Mouse (Mus musculus): ENCODE data around the gene Pgap2.
"Not testable (repeated sequence)": the region's sequence is repeated elsewhere in the genome, so short reads cannot be mapped to it uniquely, and the experiment has no call there.

Pgap2 gene

GRCm38 (mm10) chr7:102242917-102243316, 32.9 kb downstream of the Pgap2 start:
- DNase-seq: no peak

- peak; percentile 54 to 59 for DNase-seq
Observed at GRCm38 (mm10) chr7:102243870-102244269, 33.9 kb downstream of the Pgap2 start.

DNA sequence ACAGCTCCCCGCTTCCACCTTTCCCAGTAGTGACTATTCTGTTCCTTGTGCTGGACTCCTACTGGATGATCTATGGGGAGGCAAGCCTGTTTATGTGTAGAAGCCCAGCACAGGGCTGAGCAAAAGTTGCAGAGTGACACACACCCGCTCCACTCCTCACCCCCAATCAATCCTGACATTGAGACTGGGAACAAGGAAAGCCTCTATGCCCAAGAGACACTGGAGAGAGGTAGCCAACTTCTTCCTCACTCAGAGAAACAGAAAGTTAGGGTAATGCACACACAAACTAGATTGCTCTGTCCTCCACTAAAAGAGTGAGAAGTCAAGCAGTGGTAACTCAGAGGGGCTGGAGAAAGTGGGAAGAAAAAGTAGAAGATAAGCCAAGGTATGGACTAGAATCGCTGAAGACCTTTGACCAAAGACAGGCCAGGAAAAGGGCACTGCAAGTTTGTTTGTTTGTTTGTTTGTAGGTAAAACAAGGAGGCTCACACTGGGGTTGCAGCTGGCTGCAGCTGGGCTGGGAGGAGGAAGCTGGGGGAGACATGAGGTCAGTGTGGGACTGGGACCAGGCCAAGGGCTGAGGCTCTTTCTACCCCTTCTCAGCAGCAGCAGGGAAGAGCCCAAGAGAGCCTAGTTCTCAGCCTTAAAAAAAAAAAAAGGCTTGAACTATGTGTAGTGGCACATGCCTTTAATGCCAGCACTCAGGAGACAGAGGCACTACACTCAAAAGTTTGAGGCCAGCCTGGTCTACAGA, 35.0 kb downstream of the Pgap2 start:
- DNase-seq: peak; percentile 35 to 57

GRCm38 (mm10) chr7:102245775-102246174, 35.8 kb downstream of the Pgap2 start:
- DNase-seq: peak; percentile 47 to 54

DNA sequence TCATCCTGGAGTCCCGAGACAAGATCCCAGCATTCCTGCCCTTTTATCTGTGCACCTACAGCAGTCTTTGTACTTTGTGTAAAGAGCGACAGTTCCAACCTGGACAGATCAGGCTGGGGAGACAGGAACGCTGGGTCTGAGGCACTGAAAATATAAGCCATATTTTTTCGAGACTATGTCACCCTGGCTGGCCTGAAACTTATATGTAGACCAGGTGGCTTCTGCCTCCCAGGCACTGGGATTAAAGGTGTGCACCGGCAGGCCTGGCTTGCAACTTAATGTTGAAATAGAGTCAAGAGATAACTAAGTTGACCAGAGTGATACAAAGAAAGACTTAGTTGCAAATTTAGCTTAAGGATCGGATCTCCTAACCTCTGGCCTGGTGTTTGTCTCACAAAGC, 36.3 kb downstream of the Pgap2 start:
- no peak for DNase-seq

- peak; percentile 15 to 56 for DNase-seq
Observed at GRCm38 (mm10) chr7:102246956-102247797, 37.2 kb downstream of the Pgap2 start.

DNA sequence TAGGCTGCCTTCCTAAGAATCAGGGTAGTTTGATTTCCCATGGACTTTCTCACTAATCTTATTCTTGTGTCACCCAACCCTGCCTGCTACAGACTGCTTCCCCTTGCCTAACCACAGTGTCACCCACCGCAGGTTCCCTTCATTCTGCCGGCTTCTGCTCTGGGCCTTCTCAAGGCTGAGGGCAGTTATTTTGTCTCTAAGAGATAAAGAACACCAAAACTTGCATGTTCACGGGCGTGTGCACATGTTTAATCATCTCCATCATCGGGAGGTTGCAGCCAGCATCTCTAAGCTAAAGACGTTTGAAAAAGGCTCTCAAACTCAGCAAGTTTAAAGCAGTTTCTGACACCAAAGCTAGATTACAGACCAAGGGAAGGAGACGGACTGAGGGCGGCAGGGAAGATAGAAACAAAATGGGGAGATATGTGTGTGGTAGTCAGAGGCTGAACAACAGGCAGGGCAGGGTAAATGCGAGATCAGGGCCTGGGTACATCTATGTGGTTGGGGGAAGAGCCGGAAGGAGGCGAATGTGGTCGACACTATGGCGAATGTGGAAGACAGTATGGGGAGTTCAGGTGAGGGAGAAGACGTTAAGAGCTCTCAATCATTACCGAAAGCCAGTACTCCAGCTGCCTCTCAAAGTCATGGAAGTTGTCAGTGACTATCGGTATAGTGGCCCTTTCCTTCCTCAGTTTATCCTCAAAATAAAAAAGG, 38.8 kb downstream of the Pgap2 start:
- DNase-seq: no peak

GRCm38 (mm10) chr7:102249531-102249895, 39.5 kb downstream of the Pgap2 start:
- peak in 1 of 2 experiments; percentile 58 for DNase-seq

- peak; percentile 77 to 88 for DNase-seq
Observed at GRCm38 (mm10) chr7:102249896-102250630, 40.1 kb downstream of the Pgap2 start.

DNA sequence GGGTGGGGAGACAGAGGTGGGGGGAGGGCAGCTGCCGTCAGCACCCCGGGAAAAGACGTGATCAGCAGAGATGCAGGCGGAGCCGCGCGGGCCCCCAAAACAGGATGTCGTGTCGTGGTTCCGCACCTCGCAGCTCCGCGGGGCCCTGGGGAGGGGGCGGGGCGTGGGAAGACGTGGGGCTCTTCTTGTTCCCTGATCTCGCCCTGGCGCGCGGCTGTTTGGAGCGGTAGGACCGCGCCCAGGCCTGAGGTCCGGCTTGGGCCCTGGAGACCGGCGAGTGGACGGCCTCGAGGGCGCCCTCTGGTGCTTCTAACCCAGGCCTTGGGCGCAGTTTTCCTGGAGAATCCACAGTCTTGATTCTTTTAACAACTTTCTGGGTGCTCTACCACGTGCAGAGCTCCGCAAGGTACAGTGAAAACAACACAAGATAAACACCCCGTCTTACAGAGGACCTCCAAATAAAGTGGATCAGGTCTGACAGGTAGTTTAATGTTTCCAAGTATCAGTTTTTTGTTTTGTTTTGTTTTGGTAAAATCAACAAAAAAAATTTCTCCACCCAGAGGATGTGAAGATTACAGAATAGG, 40.7 kb downstream of the Pgap2 start:
- peak; percentile 94 to 96 for DNase-seq

DNA sequence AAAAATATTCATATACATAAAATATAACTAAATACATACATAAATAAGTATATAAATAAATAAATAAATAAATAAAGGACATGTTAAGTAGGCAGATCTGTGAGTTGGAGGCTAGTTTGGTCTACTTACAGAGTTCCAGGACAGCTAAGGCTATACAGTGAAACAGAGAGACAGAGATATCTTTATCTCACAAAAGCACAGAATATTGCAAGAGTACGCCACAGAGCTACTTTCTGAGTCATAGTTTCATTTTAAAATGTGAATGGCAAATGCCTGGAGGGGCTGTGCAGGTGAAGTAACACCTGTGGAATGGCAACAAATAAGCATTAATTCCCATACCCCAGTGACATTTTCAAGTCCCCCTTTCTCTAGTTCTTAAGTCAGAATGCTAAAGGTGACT, 43.6 kb downstream of the Pgap2 start:
- no peak for DNase-seq

GRCm38 (mm10) chr7:102255954-102256353, 45.9 kb downstream of the Pgap2 start, which contains the start of gene Rhog:
Rhog (minus strand) TSS chr7:102256054.
- DNase-seq: no peak

GRCm38 (mm10) chr7:102256636-102257035, 46.6 kb downstream of the Pgap2 start:
- DNase-seq: no peak

- DNase-seq: peak; percentile 77 to 91
Observed at GRCm38 (mm10) chr7:102258189-102258588, 48.2 kb downstream of the Pgap2 start.

GRCm38 (mm10) chr7:102258753-102259152, 48.7 kb downstream of the Pgap2 start:
- no peak for DNase-seq

DNA sequence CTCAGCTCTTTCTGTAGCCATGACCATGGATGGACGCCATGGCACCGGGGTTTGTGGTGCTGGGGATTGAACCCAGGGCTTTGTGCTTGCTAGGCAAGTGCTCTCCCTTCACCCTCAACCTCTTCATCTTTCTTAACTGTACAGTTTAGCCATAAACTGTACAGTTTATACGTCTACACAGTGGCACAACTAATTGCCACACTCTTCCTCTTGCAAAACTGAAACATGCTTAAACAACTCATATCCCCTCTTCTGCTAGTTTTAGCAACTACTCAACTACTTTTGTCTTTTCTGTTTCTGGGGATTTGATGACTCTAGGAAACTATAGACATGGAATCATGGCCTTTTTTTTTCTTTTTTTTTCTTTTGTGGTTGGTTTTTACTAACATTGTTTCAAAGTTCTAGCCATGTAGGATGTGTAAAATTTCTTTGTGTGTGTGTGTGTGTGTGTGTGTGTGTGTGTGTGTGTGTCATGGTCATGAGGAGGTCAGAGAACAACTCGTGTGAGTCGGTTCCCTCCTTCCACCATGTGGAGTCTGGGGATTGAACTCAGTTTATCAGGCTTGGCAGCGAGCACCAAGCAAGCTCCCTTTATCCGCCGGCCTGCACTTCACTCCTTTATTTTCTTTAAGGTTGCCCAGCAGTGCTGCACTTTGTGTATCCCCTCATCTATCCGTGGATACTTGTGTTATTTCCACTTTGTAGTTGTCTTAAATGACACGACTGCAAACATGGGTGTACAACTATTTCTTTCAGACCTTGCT, 49.9 kb downstream of the Pgap2 start:
- no peak for DNase-seq

GRCm38 (mm10) chr7:102260518-102260917, 50.5 kb downstream of the Pgap2 start:
- DNase-seq: no peak

DNA sequence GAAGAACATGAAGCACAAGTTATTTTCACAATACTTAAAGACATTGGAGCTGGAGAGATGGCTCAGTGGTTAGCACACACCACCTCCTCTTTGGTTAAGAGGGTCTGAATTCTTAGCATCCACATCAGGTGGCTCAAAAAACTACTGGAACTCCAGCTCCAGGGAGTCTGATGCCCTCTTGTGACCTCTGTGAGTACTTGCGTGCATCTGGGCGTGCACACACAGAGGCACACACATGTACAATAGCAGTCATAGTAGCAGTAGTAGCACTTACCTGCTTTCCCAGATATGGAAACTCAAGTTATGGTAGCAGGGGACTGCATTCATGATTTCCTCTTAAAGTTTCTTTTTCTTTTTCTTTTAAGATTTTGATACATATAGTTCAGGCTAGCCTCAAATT, 53.0 kb downstream of the Pgap2 start:
- no peak for DNase-seq

- not testable (repeated sequence) for DNase-seq
Observed at GRCm38 (mm10) chr7:102266021-102266400, 56.0 kb downstream of the Pgap2 start.

GRCm38 (mm10) chr7:102266401-102267042, 56.5 kb downstream of the Pgap2 start:
- DNase-seq: peak in 1 of 2 experiments; percentile 36

GRCm38 (mm10) chr7:102267113-102267579, 57.1 kb downstream of the Pgap2 start:
- DNase-seq: peak; percentile 97
